Mouse (Mus musculus): ENCODE data around the gene Psmd6. TPM values are rescaled to one million over a fixed set of nuclear protein-coding genes. Genes with fewer than 3 reads are reported as not detected.

Gene Psmd6
- total RNA-seq (2021), result 100 to 1,000 TPM; 103 to 107 TPM

DNA sequence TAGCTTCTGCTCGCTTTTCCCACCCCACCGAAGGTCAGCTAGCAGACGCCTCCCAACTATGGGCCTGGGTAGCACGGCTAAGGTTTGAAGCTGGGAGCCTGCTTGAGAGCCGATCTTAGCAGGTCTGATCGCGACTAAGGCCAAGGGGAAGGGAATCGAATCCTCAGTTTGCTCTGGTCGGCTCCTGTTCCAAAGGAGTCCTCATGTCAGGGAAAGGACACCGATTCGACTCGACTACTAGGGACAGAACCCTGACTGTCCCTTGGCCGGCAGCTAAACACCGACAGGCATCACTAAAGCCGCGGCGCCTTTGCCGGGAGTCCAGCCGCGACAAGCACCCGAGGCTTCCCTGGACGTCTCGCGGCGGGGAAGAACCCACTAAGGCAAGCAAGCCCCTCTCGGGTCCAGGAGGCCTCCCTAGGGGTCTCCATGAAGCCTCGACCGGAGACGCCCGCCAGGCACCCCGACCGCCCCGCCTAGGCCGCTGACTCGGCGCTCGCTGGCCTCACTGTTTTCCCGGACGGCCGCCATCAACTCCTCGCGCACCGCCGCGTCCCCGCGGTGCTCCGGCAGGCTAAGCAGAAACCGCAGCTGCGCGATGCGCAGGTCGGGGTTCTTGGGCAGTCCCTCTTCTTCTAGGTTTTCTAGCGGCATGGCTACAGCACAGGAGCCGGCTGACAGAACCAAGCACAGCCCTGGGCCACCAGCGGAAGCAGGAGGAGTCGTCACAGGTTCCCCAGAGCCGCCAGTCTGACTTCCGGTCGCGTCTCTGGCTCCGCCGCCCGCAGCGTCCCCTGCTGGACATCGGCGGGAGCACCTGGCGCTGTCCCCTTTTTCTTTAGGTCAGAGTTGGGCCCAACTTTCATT is at the start of gene Psmd6:
TSS of gene Psmd6 (minus strand) at position 755 of the 867 bp plus-strand sequence.
- peak; percentile 94 for DNase-seq

- no peak for DNase-seq
Observed at GRCm38 (mm10) chr14:14110710-14111109, 10.1 kb downstream of the Psmd6 start.

DNA sequence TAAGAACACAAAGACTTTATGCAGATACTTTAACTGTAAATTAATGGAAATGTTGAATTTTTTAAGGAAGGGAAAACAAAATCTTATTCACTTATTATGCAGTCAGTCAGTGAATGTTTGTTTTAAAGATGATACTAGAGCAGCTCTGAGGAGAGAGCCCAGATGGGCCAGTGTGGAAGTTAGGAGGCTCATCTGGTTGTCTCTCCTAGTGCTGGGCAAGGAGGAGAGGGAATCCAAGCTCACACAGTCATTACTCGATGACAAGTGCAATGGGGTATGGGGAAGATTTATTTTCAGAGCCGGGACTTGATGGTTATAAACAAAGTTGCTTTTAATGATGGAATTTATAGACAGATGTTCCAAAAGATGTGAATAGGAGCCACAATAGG is 15.9 kb downstream of the Psmd6 start:
- no peak for DNase-seq

- no peak for DNase-seq
Observed at GRCm38 (mm10) chr14:14104213-14104929, 16.4 kb downstream of the Psmd6 start.

DNA sequence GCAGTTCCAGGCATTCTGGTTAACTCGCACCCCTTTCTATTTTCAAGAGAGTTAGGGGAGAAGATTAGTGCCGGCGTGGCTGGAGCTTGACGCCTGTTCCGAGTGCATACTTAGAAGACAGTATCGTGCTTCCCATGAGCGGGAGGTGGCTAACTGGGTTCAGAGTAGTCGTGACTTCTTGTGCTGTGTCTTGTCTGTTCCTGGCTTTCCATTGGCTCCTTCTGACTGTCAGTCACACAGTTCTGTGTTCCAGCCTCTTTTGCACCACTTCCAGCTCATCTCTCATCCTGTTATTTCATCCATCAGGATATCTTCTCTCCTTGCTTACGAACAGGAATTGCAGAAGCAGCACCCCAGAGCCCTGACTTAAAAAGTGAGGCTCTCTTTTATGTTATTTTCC is 19.5 kb downstream of the Psmd6 start:
- DNase-seq, result no peak

DNA sequence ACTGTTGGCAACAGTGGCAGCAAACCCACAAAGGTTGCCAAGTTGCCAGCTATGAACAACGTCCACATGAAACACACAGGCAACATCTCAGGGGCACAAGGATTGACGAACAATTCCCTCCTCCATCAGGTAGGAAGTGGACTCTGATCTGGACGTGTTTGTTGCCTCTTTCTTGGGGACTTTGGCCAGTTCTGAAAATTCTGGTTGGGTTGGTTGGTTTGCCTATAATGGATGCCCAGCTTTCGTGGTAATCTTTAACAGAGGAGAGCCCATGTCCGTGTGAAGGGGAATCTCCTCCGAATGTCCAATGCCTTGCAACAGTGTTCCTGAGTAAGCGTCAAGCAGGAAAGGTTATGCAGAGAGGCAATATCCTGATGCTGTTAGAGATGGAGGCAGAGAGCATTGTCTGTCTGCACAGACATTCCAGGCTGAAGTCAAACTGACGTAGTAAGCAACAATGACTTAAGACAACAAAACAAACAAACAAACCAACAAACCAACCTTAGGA is 20.0 kb downstream of the Psmd6 start:
- no peak for DNase-seq

DNA sequence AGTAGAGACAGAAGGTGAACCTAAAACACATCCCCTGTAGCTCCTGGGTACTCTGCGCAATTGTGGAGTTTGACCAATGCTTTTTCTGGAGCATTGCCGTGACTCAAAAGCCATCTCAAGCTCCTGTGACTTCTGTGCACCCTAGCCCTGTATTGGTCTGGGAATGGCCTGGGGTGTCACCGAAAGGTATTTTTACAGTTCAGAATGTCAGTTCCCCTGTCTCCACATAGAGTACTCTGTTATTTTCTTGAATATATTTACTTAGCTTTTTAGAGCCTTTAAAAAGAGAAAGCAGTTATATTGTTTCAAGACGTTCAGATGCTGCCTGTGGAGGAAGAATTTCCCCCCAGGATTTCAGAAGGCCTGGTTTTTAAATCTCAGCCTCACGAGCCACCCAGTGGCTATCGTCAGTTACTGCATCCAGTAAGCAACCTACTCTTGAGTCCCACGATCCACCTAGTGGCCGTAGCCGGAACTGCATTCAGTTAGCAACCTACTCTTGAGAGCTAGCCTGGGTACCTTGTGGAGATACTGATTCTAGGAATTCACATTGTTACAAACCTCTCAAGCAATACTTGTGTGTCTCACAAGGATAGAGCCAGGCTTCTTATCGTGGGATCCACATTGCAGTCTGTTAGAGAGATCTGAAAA is 22.3 kb downstream of the Psmd6 start:
- peak; percentile 92 for DNase-seq

DNA sequence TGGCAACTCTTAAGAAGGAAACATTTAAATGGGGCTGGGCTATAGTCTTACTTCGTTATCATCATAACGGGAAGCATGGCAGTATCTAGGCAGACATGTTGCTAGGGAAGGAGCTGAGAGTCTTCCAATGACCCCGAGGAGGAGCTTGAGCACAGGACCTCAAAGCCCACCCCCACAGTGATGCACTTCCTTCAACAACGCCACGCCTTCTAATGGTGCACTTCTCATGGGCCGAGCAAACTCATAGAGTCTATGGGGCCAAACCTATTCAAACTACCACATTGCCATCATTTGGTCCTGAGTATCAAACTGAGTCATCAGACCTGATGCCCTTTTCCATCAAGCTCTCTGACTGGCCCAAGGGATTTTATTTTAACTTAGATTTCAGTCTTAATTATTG is 30.2 kb downstream of the Psmd6 start:
- DNase-seq, result no peak

DNA sequence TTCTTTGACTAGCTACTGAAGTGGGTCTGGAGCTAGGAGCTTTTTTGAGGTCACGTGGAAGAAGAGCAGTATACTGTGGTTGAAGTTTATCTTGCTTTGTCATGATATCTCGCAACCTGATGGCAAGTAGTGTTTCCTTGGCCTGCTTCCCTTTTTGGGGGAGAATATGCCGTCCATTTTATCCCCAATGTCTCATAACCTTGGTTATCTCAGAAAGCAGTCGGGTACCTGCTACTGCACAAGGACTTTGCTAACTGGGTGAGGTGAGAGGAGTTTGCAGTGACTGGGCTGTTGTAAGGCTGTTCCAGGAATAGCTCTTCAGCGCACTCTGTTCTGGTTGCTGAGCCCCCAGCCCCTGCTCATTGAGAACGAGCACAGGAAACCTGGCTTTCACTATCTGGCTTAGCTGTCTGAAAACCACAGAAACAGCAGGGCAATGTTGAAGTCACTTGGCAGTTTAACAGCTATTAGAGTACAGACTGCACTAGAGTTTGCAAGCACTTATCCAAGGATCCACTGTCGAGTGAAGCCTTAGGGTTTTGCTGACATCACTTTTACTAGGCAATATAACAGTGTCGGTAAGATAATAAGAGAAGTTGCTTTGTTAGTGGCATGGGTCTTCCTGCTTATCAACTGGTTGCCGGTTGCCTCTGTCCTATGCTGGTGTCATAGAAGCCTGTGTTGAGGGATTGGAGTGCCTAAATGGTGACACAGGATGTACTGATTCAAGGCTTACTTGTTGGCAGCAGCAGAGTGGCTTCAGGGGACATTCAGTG is 32.6 kb downstream of the Psmd6 start:
- DNase-seq, result no peak

GRCm38 (mm10) chr14:14087348-14087747 is 33.4 kb downstream of the Psmd6 start:
- DNase-seq, result no peak

- DNase-seq, result no peak
Observed at GRCm38 (mm10) chr14:14086711-14087263, 34.0 kb downstream of the Psmd6 start.

GRCm38 (mm10) chr14:14083811-14084210 is 37.0 kb downstream of the Psmd6 start:
- no peak for DNase-seq

- DNase-seq, result no peak
Observed at GRCm38 (mm10) chr14:14080604-14081194, 40.1 kb downstream of the Psmd6 start.

GRCm38 (mm10) chr14:14071456-14071855 is 49.3 kb downstream of the Psmd6 start:
- DNase-seq, result no peak

- no peak for DNase-seq
Observed at GRCm38 (mm10) chr14:14070541-14071315, 50.1 kb downstream of the Psmd6 start.

GRCm38 (mm10) chr14:14068553-14068952 is 52.2 kb downstream of the Psmd6 start:
- no peak for DNase-seq

- peak; percentile 40 for DNase-seq
Observed at GRCm38 (mm10) chr14:14067648-14068472, 52.9 kb downstream of the Psmd6 start.

DNA sequence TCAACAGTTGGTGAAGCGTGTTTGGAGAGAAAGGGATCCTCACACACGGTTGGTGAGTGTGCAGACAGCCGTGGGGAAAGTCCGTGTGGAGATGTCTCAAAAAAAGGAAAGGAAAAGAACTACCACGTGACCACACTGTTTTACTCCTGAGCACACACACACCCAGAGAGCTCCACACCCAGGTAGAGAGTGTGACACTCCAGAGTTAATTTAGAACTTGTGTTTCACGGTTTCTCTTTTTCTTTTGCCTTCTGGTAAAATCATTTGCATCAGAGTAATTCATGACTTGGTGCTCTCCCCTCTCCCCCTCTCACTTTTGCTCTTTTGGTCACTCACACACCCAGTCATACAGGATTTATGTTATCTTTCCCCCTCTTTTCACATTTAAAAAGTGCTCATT is 54.5 kb downstream of the Psmd6 start:
- no peak for DNase-seq

- no peak for DNase-seq
Observed at GRCm38 (mm10) chr14:14065142-14065498, 55.7 kb downstream of the Psmd6 start.
